Mouse (Mus musculus) bone marrow, adult 2 months (tissue): ENCODE data around the gene Slc22a4.

Experiments
- CTCF ChIP-seq: fragments of 200-500 bp; IDR thresholded peaks from 2 replicates; pipeline ENCODE4 v1.5.1; 2011; ENCODE audit warnings: low read length, control low read depth; ENCODE audit not compliant: control insufficient read depth, insufficient read depth
- POLR2A ChIP-seq: fragments of 200-500 bp; IDR thresholded peaks from 2 replicates; pipeline ENCODE4 v1.6.1; 2011; ENCODE audit warnings: low read depth, mild to moderate bottlenecking, control low read depth, low read length, borderline replicate concordance; ENCODE audit not compliant: control insufficient read depth

DNA sequence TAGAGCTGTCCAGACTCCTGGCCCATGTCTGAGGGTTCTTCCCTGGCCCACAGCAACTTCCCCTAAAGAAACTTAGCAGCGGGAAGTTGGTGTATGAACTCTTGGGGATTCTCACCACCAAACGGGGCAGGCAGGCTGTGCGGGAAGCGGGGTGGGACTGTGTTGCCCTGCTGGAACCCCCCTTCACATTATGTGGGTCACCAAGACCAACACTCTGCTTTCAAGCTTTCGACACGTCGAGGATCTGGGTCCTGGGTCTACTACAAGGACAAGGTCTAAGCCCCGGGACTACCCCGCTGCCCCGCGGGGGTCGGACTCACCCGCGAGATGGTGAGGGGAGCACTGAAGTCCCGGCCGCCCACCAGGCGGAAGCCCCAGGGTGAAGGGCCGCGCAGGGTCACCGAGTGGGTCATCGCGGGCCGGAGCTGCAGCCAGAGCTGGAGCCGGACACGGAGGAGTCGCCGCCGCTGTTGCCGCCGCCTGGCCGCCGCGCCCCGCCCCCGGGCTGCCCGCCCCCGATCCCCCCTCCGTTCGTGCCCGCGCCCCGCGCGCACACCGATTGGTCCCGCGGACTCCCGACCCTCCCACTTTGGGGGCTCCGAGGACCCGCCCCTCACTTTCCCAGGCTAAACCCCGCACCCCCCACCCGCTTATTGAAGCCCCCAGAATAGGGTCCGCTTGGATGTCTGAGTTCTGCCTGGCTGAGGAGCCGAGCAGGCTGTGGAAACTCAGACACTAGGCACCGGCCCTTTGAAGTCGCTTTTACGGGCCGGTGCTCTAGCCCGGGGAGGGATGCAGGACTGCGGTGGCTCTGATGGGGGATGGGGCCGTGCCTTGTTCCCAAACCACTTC lies 40.9 kb upstream of the Slc22a4 start, which contains the start of gene Pdlim4:
- TF ChIP-seq CTCF (no peak), POLR2A (no peak)
